Mouse (Mus musculus) heart, embryonic 11.5 days (tissue): ENCODE measurements around the gene Olfr981. TPM values are rescaled to one million over a fixed set of nuclear protein-coding genes. Genes with fewer than 3 reads are reported as not detected.

ENCODE experiments used
- polyA plus RNA-seq: library from polyadenylated mRNA; unstranded; fragments of >200 nt; fragmentation: Nextera tagmentation; extraction: Ambion mirVana; gene quantifications from 2 replicates; pipeline ENCODE4 v1.2.1, GENCODE M21; 2014

Olfr981 gene
- polyA plus RNA-seq, 1 experiment from 2014 or later: not detected

Other genes starting within 250 kb of the Olfr981 start
- gene Olfr968, start 238.2 kb upstream of the Olfr981 start, polyA plus RNA-seq: not detected in 2 replicates
- gene Olfr969, start 230.5 kb upstream of the Olfr981 start, polyA plus RNA-seq: not detected in 2 replicates
- not detected in 2 replicates for gene Olfr970, start 212.6 kb upstream of the Olfr981 start, polyA plus RNA-seq
- not detected in 2 replicates for gene Olfr971, start 184.6 kb upstream of the Olfr981 start, polyA plus RNA-seq
- not detected in 2 replicates for gene Olfr972, start 155.0 kb upstream of the Olfr981 start, polyA plus RNA-seq
- gene Olfr229, start 114.1 kb upstream of the Olfr981 start, polyA plus RNA-seq: not detected in 2 replicates
- gene Olfr974, start 84.0 kb upstream of the Olfr981 start, polyA plus RNA-seq: not detected in 2 replicates
- not detected in 2 replicates for gene Olfr975, start 69.4 kb upstream of the Olfr981 start, polyA plus RNA-seq
- gene Olfr976, start 60.3 kb upstream of the Olfr981 start, polyA plus RNA-seq: not detected in 2 replicates
- not detected in 2 replicates for gene Olfr978, start 29.4 kb upstream of the Olfr981 start, polyA plus RNA-seq
- gene Olfr979, start 18.0 kb upstream of the Olfr981 start, polyA plus RNA-seq: not detected in 2 replicates
- not detected in 2 replicates for gene Olfr980, start 11.9 kb upstream of the Olfr981 start, polyA plus RNA-seq
- gene Olfr982, start 52.4 kb downstream of the Olfr981 start, polyA plus RNA-seq: not detected in 2 replicates
- not detected in 2 replicates for gene Olfr983, start 72.1 kb downstream of the Olfr981 start, polyA plus RNA-seq
- gene Olfr984, start 92.7 kb downstream of the Olfr981 start, polyA plus RNA-seq: not detected in 2 replicates
- not detected in 2 replicates for gene Olfr985, start 108.7 kb downstream of the Olfr981 start, polyA plus RNA-seq
- gene Tmem225, start 126.7 kb downstream of the Olfr981 start, polyA plus RNA-seq: not detected in 2 replicates
- 0.10 TPM in 1 of 2 replicates, not detected in the other for gene Olfr986, start 159.5 kb downstream of the Olfr981 start, polyA plus RNA-seq
- gene Zfp202, start 170.9 kb downstream of the Olfr981 start, polyA plus RNA-seq: 4.8 and 5.4 TPM in 2 replicates
- 0.38 and 0.44 TPM in 2 replicates for gene Scn3b, start 247.8 kb downstream of the Olfr981 start, polyA plus RNA-seq